Mouse (Mus musculus) E14TG2a.4 (cell line): ENCODE results near the gene Slc35e3.
"Not testable (repeated sequence)": the region's sequence is repeated elsewhere in the genome, so short reads cannot be mapped to it uniquely, and the experiment has no call there.

ENCODE experiments used
- H3K27me3 ChIP-seq: 2 replicates; pipeline ENCODE4 v1.6.1; 2014; ENCODE audit warnings: low read length, control low read depth; ENCODE audit not compliant: insufficient read depth
- H3K36me3 ChIP-seq: 2 replicates; pipeline ENCODE4 v1.6.1; 2014; ENCODE audit warnings: low read length, control low read depth; ENCODE audit not compliant: insufficient read depth
- H3K4me1 ChIP-seq: replicated peaks from 2 replicates; pipeline ENCODE4 v1.6.1; 2014; ENCODE audit warnings: low read depth, low read length, control low read depth
- H3K4me3 ChIP-seq: replicated peaks from 2 replicates; pipeline ENCODE4 v1.5.1; 2014; ENCODE audit warnings: mild to moderate bottlenecking, low read length
- H3K9me3 ChIP-seq: 2 replicates; pipeline ENCODE4 v1.6.1; 2014; ENCODE audit warnings: low read length, control low read depth
- CTCF ChIP-seq: conservative IDR thresholded peaks from 2 replicates; pipeline ENCODE4 v1.5.1; 2014; ENCODE audit warnings: low read length
- NANOG ChIP-seq: IDR thresholded peaks from 2 replicates; pipeline ENCODE4 v1.6.1; 2014; ENCODE audit warnings: borderline replicate concordance, low read length, mixed read lengths
- POU5F1 ChIP-seq: IDR thresholded peaks from 2 replicates; pipeline ENCODE4 v1.6.1; 2014; ENCODE audit warnings: low read length, borderline replicate concordance

Gene Slc35e3

DNA sequence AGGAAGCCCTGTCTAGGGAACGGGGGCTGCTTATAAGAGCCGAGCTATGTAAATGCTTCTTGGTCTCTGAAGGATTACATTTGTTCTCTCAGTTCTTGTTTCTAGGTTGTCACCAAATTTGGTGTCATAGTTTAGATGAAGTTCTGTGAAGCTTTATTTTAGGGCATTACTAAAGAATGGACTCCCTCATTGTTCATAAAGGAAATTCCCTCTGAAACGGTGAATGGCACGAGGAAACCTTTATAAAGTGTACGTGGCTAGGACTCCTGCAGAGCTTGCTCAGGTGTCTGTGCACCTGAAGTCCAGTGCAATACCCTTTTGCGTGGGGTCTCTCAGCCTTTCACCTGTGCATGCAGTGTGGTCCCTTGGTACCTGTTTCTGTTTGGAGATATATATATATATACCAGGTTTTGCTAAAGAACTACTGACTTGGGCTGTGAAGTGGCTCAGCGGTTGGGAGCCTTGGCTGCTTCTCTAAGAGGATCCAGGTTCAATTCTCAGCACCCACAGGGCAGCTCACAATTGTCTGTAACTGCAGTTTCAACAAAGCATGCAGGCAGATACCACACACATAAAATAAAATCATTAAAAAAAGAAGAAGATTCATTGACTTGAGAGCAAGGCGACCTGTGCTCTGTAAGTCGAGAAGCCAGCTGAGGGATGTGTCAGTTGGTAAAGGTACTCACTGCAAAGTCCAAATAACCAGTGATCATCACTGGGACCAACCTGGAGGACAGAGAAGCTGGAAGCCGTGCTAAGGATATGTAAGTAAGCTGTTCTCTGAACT is 13.9 kb upstream of the Slc35e3 start:
- H3K9me3 ChIP-seq: no peaks in the 10 kb centered on the region
- H3K4me3 ChIP-seq: no peak overlapping the region
- H3K36me3 ChIP-seq: peaks cover 98% of the 10 kb centered on the region
- TF ChIP-seq NANOG: no peak
- no peak for TF ChIP-seq CTCF
- no peak for TF ChIP-seq POU5F1
- H3K27me3 ChIP-seq: no peaks in the 10 kb centered on the region
- peaks cover 6% of the 10 kb centered on the region for H3K4me1 ChIP-seq

DNA sequence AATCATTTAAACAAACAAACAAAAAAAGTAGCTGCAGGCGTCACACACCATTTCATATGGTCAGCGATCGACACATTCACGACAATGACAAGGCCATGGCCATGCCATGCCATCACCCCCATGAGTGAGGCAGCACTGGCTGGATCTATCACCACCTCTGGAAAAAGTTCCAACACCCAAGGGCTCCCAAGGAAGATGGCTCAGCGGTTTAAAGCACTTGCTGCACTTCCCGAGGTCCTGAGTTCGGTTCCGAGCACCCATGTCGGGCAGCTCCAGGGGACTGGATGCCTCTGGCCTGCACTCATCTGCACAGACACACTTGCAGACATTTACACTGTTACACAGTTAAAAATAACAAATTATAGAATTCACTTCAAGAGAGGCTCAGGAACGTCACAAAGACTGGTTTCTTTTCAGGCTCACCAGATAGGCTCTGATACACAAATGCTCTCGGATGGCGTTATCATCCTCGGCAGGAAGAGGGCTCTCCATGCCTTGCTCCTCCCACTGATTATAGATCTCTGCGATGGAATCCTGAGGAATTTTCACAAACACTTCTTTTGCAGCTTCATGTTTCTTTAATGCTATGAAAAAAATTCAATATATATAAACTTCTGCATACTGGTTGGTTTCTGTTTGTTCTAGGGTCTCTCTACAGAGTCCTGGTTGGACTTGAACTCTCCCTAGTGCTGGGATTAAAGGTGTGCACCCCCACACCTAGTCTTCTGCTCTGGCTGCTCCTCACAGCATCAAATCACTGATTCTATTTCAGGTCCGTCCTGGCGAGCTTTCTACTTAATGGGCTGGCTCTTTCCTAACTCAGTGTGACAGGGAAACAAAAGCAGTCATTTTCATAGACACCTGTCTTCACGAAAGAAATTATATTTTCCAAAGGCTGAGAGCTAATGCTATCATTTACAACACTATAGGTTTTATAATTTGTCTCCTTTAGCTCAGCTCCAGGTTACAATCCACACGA is 12.9 kb upstream of the Slc35e3 start:
- H3K9me3 ChIP-seq: no peaks in the 10 kb centered on the region
- H3K27me3 ChIP-seq: no peaks in the 10 kb centered on the region
- peaks cover 6% of the 10 kb centered on the region for H3K4me1 ChIP-seq
- peaks cover 98% of the 10 kb centered on the region for H3K36me3 ChIP-seq
- TF ChIP-seq NANOG: no peak
- no peak for TF ChIP-seq CTCF
- TF ChIP-seq POU5F1: no peak
- H3K4me3 ChIP-seq: no peak overlapping the region

DNA sequence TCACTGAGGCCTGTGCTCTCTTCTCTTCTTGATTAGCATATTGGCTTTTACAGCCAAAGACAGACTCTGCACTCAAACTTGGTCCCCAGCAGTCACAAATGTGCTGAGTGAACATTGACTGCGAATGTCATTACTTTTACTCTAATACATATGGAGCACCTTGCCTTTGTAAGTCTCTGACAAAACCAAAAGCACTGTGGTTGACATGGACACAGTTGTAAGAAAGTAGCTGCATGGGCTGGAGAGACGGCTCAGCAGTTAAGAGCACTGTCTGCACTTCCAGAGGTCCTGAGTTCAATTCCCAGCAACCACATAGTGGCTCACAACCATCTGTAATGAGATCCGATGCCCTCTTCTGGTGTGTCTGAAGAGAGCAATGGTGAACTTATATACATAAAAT is 12.2 kb upstream of the Slc35e3 start:
- not testable (repeated sequence) for H3K27me3 ChIP-seq, H3K4me1 ChIP-seq, H3K9me3 ChIP-seq, H3K4me3 ChIP-seq
- H3K36me3 ChIP-seq: peaks cover 98% of the 10 kb centered on the region

DNA sequence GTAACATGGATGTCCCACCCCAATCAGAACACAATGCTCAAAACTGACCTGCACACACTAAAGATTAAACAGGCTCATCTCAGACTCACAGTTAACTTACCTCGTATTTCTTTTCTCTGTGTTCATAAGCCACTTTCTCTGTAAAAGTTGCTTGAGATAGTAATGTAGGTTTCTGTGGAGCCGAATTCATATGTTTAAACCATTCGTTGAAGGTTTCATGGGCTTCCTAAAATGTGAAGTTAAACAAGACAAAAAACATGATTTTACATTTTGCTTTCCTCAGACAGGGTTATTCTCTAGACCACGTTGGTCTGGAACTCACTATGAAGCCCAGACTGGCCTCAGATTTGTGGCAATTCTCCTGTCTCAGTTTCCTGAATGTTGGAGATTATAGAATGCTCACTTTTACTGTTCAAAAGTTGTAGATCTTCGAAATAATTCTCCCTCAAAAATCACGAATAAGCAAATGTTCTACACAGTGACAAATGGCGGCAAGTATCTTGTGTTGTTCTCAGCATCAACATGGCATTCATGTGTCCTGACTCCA is 11.7 kb upstream of the Slc35e3 start:
- no peaks in the 10 kb centered on the region for H3K27me3 ChIP-seq
- TF ChIP-seq POU5F1 (no peak), NANOG (no peak), CTCF (no peak)
- no peak overlapping the region for H3K4me3 ChIP-seq
- H3K4me1 ChIP-seq: peaks cover 6% of the 10 kb centered on the region
- no peaks in the 10 kb centered on the region for H3K9me3 ChIP-seq
- H3K36me3 ChIP-seq: peaks cover 99% of the 10 kb centered on the region

DNA sequence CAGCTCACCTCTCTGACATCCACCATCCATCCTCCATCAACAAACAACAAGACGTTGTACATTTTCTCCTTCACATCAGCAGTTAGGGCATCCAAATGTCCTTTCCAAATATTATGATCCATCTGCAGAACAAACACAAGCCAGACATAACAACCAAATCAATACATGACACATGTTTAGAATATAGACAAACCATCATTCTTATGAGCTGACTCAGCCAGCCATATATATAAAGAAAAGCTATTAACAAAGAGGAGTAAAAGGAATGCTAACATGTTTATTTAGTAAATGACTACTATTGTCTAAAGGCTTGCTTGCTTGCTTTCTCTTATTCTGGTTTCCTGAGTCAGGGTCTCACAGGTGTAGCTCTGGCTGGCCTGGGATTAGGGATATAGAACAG is 11.1 kb upstream of the Slc35e3 start:
- Histone ChIP-seq H3K4me3 (no peak overlapping the region), H3K9me3 (no peaks in the 10 kb centered on the region), H3K4me1 (peaks cover 6% of the 10 kb centered on the region), H3K27me3 (no peaks in the 10 kb centered on the region), H3K36me3 (peaks cover 99% of the 10 kb centered on the region)
- no peak for TF ChIP-seq CTCF
- TF ChIP-seq NANOG: no peak
- TF ChIP-seq POU5F1: no peak

DNA sequence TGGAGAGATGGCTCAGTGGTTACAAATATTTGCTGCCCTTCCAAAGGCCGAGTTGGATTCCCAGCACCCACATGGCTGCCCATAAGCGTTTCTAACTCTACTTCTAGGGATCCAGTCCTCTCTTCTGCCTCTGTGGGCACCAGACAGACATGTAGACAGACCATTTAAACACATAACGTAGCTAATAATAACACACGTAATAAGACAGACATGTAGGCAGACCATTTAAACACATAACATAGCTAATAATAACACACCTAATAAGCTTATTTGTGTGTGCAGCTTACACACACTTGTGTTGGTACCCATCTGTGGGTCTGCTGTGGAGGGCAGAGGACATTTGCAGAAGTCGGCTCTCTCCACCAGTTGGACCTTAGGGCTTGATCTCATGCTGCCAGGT is 10.6 kb upstream of the Slc35e3 start:
- Histone ChIP-seq H3K4me1 (peaks cover 6% of the 10 kb centered on the region), H3K9me3 (no peaks in the 10 kb centered on the region), H3K36me3 (peaks cover 99% of the 10 kb centered on the region), H3K4me3 (no peak overlapping the region), H3K27me3 (no peaks in the 10 kb centered on the region)
- TF ChIP-seq POU5F1: no peak
- no peak for TF ChIP-seq NANOG
- no peak for TF ChIP-seq CTCF

DNA sequence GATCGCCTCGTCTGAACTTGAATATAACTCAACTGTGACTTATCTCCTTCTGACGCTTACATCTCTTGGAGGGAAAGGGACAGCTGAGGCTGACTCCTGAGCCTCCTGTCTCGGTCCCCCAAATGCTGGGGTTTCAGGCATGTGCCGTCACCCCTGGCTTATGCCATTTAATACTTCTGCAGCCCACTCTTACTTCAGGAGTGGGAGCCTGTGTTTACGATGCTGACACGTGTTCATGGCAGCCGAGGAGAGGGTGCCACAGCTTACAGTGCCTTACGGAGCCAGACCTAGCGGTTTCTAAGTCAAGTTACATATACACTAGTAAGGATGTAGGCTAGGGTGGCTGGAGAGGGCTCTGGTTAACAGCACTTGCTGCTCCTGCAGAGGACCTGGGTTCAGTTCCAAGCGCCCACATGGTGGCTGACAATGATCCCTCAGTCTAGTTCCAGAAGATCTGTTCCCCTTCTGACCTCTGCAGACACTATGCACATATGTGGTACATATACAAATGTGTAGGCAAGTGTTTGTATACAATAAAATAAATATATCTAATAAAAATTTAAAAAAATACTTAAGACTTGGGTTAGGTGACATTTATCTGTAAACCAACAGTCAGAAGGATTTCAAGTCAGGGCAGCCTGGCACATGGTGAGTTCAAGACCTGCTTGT is 9.8 kb upstream of the Slc35e3 start:
- Histone ChIP-seq H3K36me3 (peaks cover 99% of the 10 kb centered on the region), H3K4me1 (peaks cover 6% of the 10 kb centered on the region), H3K4me3 (no peak overlapping the region), H3K9me3 (peaks cover 6% of the 10 kb centered on the region), H3K27me3 (no peaks in the 10 kb centered on the region)
- no peak for TF ChIP-seq POU5F1
- TF ChIP-seq NANOG: no peak
- no peak for TF ChIP-seq CTCF

DNA sequence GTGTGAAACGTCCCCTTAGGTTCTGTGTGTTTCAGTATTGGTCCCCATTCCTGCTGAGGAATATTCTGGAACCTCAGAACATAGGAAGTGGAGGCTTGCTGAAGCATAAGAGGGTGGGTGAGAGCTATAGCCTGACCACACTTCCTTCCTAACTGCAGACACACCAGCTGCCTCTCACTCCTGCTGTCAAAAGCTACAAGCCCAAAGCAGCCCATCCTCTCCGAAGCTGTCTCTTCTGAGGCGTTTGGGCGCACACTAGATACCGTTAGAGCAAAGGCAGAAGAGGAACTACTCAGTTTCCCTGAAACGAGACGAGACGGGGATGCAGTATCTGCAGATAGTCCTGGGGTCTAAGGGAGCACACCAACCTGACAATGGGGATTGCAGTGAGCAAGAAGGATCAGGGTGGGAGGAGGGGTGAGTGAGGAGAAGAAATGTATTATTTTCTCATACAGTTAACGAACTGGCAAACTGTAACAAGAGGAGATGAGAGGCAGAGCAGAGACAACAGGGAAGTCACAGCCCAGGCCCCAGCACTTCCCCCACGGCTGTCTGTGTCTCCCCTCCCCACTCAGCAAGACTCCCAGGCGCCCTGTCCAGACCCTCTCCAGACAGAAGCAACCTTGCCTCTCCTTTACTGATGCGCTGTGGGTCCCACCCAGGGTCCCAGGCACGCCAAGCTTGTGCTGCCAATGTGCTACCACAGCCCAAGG is 9.1 kb upstream of the Slc35e3 start:
- Histone ChIP-seq H3K4me3 (no peak overlapping the region), H3K4me1 (peaks cover 6% of the 10 kb centered on the region), H3K36me3 (peaks cover 98% of the 10 kb centered on the region), H3K9me3 (peaks cover 12% of the 10 kb centered on the region), H3K27me3 (no peaks in the 10 kb centered on the region)
- no peak for TF ChIP-seq NANOG
- no peak for TF ChIP-seq CTCF
- TF ChIP-seq POU5F1: no peak
